Mouse (Mus musculus): Measurements from ENCODE around the gene Mmp28. TPM values are rescaled to one million over a fixed set of nuclear protein-coding genes. Genes with fewer than 3 reads are reported as not detected.

Gene Mmp28
- polyA plus RNA-seq, 1 experiment from 2014 or later, result 0.88 TPM

DNA sequence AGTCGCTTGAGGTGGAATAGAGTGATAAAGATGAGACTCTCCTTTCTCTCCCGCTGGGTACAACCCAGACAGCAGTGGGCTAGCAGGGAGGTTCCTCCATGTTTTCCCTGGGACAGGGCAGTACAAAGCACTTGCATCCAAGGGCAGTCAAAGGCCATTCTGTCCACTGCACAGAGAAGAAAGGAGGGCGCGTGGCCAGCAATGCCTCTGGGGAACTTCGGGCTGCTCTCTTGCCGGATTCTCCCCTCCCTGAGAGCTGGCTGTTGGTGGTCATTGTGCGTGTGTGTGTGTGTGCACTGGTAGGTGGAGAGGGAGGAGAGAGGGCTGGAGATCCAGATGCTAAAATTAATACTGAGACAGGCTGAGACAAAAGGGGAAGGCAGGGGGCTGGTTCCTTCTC is 21.6 kb downstream of the Mmp28 start:
- WGBS, result 48% methylated on average over 7 of the region's 7 CpGs
- H3K36me3 ChIP-seq (ENCODE audit: control insufficient read depth, insufficient read depth, low read length), result no peaks in the 10 kb centered on the region
- ATAC-seq (replicated peaks; ENCODE audit: low FRiP score) (no peak), DNase-seq (ENCODE audit: low spot score) (no peak)
- no peak overlapping the region for H3K27ac ChIP-seq (ENCODE audit: low read depth, low read length)
- no peaks in the 10 kb centered on the region for H3K9me3 ChIP-seq (ENCODE audit: control insufficient read depth, low read length)
- H3K4me2 ChIP-seq, result peak overlapping the region; percentile 97
- H3K9ac ChIP-seq (ENCODE audit: low read depth, low read length), result no peak overlapping the region
- no peak overlapping the region for H3K4me3 ChIP-seq (ENCODE audit: low read depth, low read length)
- H3K27me3 ChIP-seq (replicated peaks; ENCODE audit: control insufficient read depth, insufficient read depth, low read length), result peaks cover 53% of the 10 kb centered on the region
- H3K4me1 ChIP-seq (replicated peaks; ENCODE audit: control insufficient read depth, insufficient read depth, low read length), result peaks cover 13% of the 10 kb centered on the region

DNA sequence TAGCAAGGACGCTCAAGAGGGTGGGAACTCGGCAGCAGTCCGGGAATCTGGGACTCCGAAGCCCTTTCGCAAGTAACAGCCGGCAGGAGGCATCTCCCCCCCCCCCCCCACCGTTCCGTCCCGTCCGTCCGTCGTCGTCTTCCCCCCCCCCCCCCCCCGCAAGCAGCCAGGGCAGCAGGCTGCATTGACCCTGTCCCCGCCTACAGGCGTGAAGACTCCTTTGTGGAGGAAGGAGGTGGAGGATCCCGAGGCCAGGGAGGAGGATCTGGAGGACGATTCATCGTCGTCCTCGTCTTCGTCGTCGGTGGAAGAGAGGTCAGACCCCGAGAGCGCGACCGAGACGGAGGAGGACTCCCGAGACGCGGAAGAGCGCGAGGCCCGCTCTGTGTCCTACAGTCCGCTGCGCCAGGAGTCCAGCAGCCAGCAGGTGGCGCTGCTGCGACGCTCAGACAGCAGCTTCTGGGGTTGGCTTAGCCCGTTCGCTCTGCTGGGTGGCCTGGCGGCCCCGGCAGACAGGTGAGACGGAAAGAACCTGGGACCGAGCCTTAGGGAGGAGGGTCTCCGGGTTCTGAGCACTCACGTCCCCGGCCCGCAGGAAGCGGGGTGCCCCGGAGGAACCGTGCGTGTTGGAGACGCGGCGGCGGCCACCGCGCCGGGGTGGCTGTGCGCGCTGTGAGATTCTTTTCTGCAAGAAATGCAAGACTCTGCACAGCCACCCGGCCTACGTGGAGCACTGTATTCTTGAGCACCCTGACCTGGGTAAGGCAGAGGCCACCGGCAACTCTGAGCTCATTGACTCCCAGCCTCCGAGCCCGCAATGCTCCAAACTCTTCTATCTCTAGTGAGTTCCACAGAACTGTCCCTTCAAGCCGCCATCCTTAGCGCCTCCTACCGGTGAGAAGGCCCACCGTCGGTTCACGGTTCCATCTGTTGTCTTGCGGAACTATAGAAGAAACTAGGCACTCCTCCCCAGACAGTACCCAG is 22.5 kb downstream of the Mmp28 start:
- Histone ChIP-seq H3K4me2 (peak overlapping the region; percentile 97), H3K27me3 (replicated peaks; ENCODE audit: control insufficient read depth, insufficient read depth, low read length) (peaks cover 49% of the 10 kb centered on the region), H3K9ac (ENCODE audit: low read depth, low read length) (peak overlapping the region; percentile 66), H3K9me3 (ENCODE audit: control insufficient read depth, low read length) (no peaks in the 10 kb centered on the region), H3K27ac (ENCODE audit: low read depth, low read length) (no peak overlapping the region), H3K36me3 (ENCODE audit: control insufficient read depth, insufficient read depth, low read length) (no peaks in the 10 kb centered on the region), H3K4me3 (ENCODE audit: low read depth, low read length) (peak overlapping the region; percentile 64), H3K4me1 (replicated peaks; ENCODE audit: control insufficient read depth, insufficient read depth, low read length) (peaks cover 13% of the 10 kb centered on the region)
- WGBS, result under 1% methylated on average over 66 of the region's 75 CpGs
- DNase-seq (ENCODE audit: low spot score) (peak; percentile 85), ATAC-seq (replicated peaks; ENCODE audit: low FRiP score) (peak; percentile 92)

DNA sequence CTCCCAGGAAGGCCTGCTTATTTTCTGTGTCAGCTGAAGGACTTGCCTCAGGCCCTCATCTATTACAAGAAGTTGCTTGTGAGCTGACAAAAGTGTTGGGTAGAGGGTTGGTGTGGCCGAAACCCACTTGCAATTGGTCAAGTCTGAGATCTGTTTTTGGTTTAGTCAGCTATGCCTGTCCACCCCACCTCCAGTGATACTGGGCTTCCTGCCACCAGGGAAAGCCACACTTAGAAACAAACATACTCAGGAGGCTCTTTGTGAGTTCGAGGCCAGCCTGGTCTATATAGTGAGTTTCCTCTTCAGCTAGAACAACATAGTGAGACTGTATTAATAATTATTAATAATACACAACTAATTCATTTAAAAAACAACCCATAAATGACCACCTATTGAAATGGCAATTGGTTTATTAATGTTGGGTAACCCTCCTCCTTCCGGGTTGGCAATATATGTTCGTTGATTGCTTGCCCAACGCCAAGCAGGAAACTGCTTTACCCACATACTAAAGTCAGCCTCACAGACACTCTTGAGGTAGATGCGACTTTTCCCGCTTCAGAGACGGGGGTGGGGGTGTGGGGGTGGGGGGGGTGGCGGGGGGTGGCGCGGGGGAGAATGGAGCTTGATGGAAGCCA is 23.3 kb downstream of the Mmp28 start:
- DNase-seq (ENCODE audit: low spot score) (no peak), ATAC-seq (replicated peaks; ENCODE audit: low FRiP score) (no peak)
- Histone ChIP-seq H3K9ac (ENCODE audit: low read depth, low read length) (no peak overlapping the region; the same call in 1 of the 2 replicates), H3K27me3 (replicated peaks; ENCODE audit: control insufficient read depth, insufficient read depth, low read length) (peaks cover 46% of the 10 kb centered on the region), H3K9me3 (ENCODE audit: control insufficient read depth, low read length) (no peaks in the 10 kb centered on the region), H3K4me2 (peak overlapping the region; percentile 97), H3K4me3 (ENCODE audit: low read depth, low read length) (peak overlapping the region; percentile 64), H3K36me3 (ENCODE audit: control insufficient read depth, insufficient read depth, low read length) (no peaks in the 10 kb centered on the region), H3K27ac (ENCODE audit: low read depth, low read length) (no peak overlapping the region), H3K4me1 (replicated peaks; ENCODE audit: control insufficient read depth, insufficient read depth, low read length) (peaks cover 9% of the 10 kb centered on the region)
- 29% methylated on average over 11 of the region's 11 CpGs for WGBS

DNA sequence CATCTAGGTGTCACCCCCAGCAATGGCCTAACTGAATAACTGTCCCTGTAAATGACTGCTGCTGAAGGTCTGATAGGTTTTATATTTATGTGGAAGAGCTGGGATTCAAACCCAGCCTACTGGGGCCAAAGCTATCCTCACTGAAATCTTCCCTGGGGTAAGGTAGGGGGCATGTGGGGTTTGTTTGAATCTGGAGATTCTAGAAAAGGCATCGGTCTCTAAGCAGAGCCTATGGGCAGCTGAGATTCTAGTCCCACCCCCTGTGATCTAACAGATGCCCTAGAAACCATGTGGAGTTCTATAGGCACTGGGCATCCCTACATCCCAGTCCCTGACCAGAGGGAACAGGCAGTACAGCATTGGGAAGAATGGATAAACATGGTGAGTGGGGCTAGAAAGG is 25.5 kb downstream of the Mmp28 start, which contains the start of gene 1700020L24Rik:
Gene 1700020L24Rik (plus strand): TSS at position 301 of the 400 bp plus-strand sequence.
- 97% methylated on average over 1 of the region's 1 CpGs for WGBS
- no peaks in the 10 kb centered on the region for H3K9me3 ChIP-seq (ENCODE audit: control insufficient read depth, low read length)

DNA sequence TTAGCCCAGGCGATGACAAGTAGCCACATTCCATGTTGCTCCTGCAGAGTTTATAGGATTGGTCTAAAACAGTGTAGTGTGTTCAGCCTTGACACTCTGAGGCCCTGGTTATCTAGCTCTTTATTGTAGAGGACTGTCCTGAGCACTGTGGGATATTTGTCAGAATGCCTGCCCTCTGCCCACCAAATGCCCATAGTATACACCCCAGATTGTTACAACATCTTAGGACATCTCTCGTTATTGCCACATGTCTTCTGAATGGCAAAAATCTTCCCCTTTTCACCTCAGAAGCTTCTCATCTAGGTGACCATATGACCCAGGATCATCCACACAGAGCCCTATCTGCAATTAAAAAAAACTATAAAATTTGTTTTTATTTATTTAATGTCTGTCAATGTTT is 30.3 kb downstream of the Mmp28 start:
- Histone ChIP-seq H3K27ac (ENCODE audit: low read depth, low read length) (no peak overlapping the region), H3K27me3 (replicated peaks; ENCODE audit: control insufficient read depth, insufficient read depth, low read length) (peaks cover 37% of the 10 kb centered on the region)

More for the DNA sequence above, 25.5 kb downstream of the Mmp28 start, which contains the start of gene 1700020L24Rik:
- Histone ChIP-seq H3K27ac (ENCODE audit: low read depth, low read length) (no peak within 1 kb of the TSS), H3K4me3 (ENCODE audit: low read depth, low read length) (no peak within 1 kb of the TSS), H3K4me2 (no peak within 1 kb of the TSS), H3K27me3 (replicated peaks; ENCODE audit: control insufficient read depth, insufficient read depth, low read length) (peaks cover 24% of the 10 kb centered on the region), H3K36me3 (ENCODE audit: control insufficient read depth, insufficient read depth, low read length) (no peaks in the 10 kb centered on the region), H3K9ac (ENCODE audit: low read depth, low read length) (no peak within 1 kb of the TSS), H3K4me1 (replicated peaks; ENCODE audit: control insufficient read depth, insufficient read depth, low read length) (no peaks in the 10 kb centered on the region)
- ATAC-seq (replicated peaks; ENCODE audit: low FRiP score), result no peak
- DNase-seq (ENCODE audit: low spot score), result no peak

DNA sequence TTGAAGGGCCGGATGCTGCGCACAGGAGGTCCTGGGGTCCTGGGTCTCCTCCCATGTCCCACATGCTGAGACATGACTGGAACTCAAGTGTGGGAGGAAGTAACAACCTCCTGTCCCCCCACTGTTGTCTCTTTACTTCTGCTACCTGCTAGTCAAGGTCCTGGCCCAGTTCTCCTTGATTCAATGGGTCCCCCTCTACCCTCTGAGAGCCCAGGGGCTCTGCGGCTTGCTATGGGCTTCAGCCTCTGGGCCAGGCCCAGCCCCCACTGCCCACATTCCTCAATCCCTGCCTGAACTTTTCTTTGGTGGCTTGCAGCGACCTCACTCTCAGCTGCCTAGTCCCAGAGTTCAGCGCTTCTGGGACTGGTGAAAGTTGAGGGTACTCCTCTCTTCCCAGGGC is 33.5 kb downstream of the Mmp28 start, which contains the start of gene Gas2l2:
Gene Gas2l2 (minus strand): TSS at position 101 of the 400 bp plus-strand sequence.
- no peak for ATAC-seq (replicated peaks; ENCODE audit: low FRiP score)
- 48% methylated on average over 5 of the region's 5 CpGs for WGBS
- Histone ChIP-seq H3K27me3 (replicated peaks; ENCODE audit: control insufficient read depth, insufficient read depth, low read length) (peaks cover 39% of the 10 kb centered on the region), H3K4me3 (ENCODE audit: low read depth, low read length) (no peak within 1 kb of the TSS), H3K27ac (ENCODE audit: low read depth, low read length) (no peak within 1 kb of the TSS), H3K4me2 (no peak within 1 kb of the TSS), H3K36me3 (ENCODE audit: control insufficient read depth, insufficient read depth, low read length) (no peaks in the 10 kb centered on the region), H3K4me1 (replicated peaks; ENCODE audit: control insufficient read depth, insufficient read depth, low read length) (no peaks in the 10 kb centered on the region; the same call in 1 of the 2 replicates), H3K9me3 (ENCODE audit: control insufficient read depth, low read length) (no peaks in the 10 kb centered on the region), H3K9ac (ENCODE audit: low read depth, low read length) (no peak within 1 kb of the TSS)
- no peak for DNase-seq (ENCODE audit: low spot score)

More for the DNA sequence above, 30.3 kb downstream of the Mmp28 start:
- Histone ChIP-seq H3K4me3 (ENCODE audit: low read depth, low read length) (no peak overlapping the region), H3K4me2 (no peak overlapping the region), H3K36me3 (ENCODE audit: control insufficient read depth, insufficient read depth, low read length) (no peaks in the 10 kb centered on the region), H3K4me1 (replicated peaks; ENCODE audit: control insufficient read depth, insufficient read depth, low read length) (no peaks in the 10 kb centered on the region), H3K9ac (ENCODE audit: low read depth, low read length) (no peak overlapping the region), H3K9me3 (ENCODE audit: control insufficient read depth, low read length) (no peaks in the 10 kb centered on the region)
- no peak for ATAC-seq (replicated peaks; ENCODE audit: low FRiP score)
- DNase-seq (ENCODE audit: low spot score), result no peak
- WGBS, result 74% methylated on average over 2 of the region's 2 CpGs

DNA sequence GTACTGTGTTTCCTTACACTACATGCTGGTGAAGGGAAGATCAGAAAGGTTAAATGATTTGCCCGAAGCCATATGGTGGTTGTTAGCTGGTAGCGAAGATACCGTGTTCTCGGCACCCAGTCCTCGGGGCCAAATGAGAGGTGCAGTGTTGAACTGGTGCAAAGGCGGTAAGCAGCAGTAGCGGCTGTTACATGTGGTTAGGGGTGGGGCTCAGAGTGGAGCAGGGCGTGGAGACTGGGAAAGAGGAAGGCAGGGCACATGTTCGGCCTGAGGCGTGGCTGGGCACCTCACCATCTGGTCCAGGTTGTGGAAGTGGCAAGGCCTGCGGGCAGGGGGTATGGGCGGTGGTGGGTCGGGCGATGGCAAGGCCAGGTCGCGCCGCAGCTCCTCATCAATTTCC is 35.9 kb downstream of the Mmp28 start:
- Histone ChIP-seq H3K4me1 (replicated peaks; ENCODE audit: control insufficient read depth, insufficient read depth, low read length) (no peaks in the 10 kb centered on the region; the same call in 1 of the 2 replicates), H3K4me2 (peak overlapping the region; percentile 36), H3K4me3 (ENCODE audit: low read depth, low read length) (peak overlapping the region; percentile 10; the same call in 1 of the 2 replicates), H3K9me3 (ENCODE audit: control insufficient read depth, low read length) (no peaks in the 10 kb centered on the region), H3K27ac (ENCODE audit: low read depth, low read length) (no peak overlapping the region), H3K36me3 (ENCODE audit: control insufficient read depth, insufficient read depth, low read length) (no peaks in the 10 kb centered on the region), H3K9ac (ENCODE audit: low read depth, low read length) (no peak overlapping the region), H3K27me3 (replicated peaks; ENCODE audit: control insufficient read depth, insufficient read depth, low read length) (peaks cover 39% of the 10 kb centered on the region)
- ATAC-seq (replicated peaks; ENCODE audit: low FRiP score) (no peak), DNase-seq (ENCODE audit: low spot score) (no peak)
- 14% methylated on average over 17 of the region's 17 CpGs for WGBS

DNA sequence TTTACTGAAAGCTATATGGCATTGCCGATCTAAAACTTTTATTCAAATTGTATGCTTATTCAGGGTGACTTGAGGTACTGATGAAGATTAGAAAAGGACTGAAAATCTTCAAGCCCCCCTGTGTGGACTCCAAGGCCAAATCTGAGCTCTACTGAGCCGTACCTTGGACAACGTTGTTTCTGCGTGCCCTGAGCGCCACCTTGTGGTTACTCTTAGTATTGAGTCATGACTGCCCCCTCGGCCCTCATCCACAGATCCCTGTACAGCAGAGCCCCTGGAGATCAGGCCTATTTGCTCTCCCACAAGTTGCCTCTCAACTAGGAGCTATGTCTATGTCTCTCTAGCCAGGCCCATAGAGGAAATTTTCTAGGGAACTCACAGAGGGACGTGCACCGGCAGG is 38.2 kb downstream of the Mmp28 start:
- ATAC-seq (replicated peaks; ENCODE audit: low FRiP score) (0 out of 2 replicates have a peak, but pooled peaks have one; percentile 30), DNase-seq (ENCODE audit: low spot score) (peak; percentile 74)
- Histone ChIP-seq H3K36me3 (ENCODE audit: control insufficient read depth, insufficient read depth, low read length) (no peaks in the 10 kb centered on the region), H3K9me3 (ENCODE audit: control insufficient read depth, low read length) (no peaks in the 10 kb centered on the region), H3K27ac (ENCODE audit: low read depth, low read length) (no peak overlapping the region), H3K4me3 (ENCODE audit: low read depth, low read length) (no peak overlapping the region), H3K4me2 (no peak overlapping the region), H3K4me1 (replicated peaks; ENCODE audit: control insufficient read depth, insufficient read depth, low read length) (no peaks in the 10 kb centered on the region; the same call in 1 of the 2 replicates), H3K27me3 (replicated peaks; ENCODE audit: control insufficient read depth, insufficient read depth, low read length) (peaks cover 40% of the 10 kb centered on the region), H3K9ac (ENCODE audit: low read depth, low read length) (no peak overlapping the region)
- WGBS, result 9% methylated on average over 8 of the region's 8 CpGs

All from liver, embryonic 11.5 days (tissue).